Mouse (Mus musculus) stomach, adult 2 months (tissue): ENCODE measurements around the gene Zc3hav1l. TPM values are rescaled to one million over a fixed set of nuclear protein-coding genes. Genes with fewer than 3 reads are reported as not detected.

ENCODE experiments used
- polyA plus RNA-seq: library from polyadenylated mRNA; depleted of rRNA; stranded (reverse); fragments of >200 nt; gene quantifications from 2 replicates; pipeline ENCODE4 v1.2.3, GENCODE M21; 2012; rRNA removed

Gene Zc3hav1l
- polyA plus RNA-seq: 0.59 and 0.68 TPM in 2 replicates

GRCm38 (mm10) chr6:38298761-38299401, at the start of gene Zc3hav1l:
Gene Zc3hav1l (minus strand): TSS chr6:38299259.

DNA sequence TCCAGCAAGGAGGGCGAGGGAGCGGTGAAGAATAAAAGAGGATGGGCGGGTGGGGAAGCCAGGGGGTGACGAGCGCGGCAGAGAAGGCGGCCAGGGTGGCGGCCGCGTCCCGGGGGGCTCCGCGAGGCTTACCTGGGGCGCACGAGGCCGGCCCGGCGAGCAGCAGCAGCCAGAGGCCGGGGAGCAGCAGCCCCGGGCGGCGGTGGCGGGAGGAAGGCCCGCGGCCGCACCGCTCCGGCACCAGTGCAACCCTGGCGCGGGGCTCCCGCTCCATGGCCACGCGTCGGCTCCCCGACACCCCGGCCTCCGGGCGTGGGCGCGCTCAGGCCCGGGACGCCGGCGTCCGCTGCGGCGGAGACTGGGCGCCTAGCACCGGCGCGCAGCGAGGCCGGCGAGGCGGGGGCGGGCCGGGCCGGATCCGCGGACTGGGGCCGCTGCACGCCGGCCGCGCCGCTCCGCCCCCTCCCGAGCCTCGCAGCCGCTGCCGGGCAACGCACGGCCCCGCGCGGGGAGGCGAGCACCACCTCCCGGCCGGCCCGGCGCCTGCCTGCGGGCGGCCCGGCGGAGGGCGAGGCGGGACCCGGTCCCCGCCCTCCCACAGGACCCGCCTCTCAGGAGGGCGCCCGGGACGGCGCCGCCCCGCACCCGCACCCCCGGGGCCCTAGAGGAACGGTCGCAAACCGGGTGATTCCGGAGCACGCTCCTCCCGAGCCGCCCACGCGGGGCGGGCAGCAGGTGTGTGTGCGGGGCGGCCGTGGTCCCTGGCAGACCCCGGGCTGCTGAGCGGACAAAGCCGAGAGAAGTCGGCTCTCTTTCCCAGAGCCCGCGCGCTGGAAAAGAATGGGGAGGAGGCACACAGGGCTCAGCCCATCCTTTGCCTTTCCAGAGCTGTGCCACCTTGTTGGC, 45.1 kb downstream of the Zc3hav1l start, which contains the start of gene D630045J12Rik:
Gene D630045J12Rik (minus strand): TSS at position 274 of the 906 bp plus-strand sequence.

Other genes with a start within 250 kb of the Zc3hav1l start
- 5.8 and 7.3 TPM in 2 replicates for gene Tmem213, start 190.0 kb downstream of the Zc3hav1l start, polyA plus RNA-seq
- 6.4 and 11.4 TPM in 2 replicates for gene Atp6v0a4, start 174.7 kb downstream of the Zc3hav1l start, polyA plus RNA-seq
- gene D630045J12Rik, start 45.2 kb downstream of the Zc3hav1l start, polyA plus RNA-seq: 0.92 and 1.1 TPM in 2 replicates
- 6.1 and 8.0 TPM in 2 replicates for gene Zc3hav1, start 55.3 kb upstream of the Zc3hav1l start, polyA plus RNA-seq
- gene Ttc26, start 82.2 kb upstream of the Zc3hav1l start, polyA plus RNA-seq: 0.15 and 0.17 TPM in 2 replicates
- 0.60 and 1.5 TPM in 2 replicates for gene Ubn2, start 134.7 kb upstream of the Zc3hav1l start, polyA plus RNA-seq
- 211 and 417 TPM in 2 replicates for gene Fmc1, start 234.2 kb upstream of the Zc3hav1l start, polyA plus RNA-seq